In genomic region chr12:118841381-118841922, GRCm38 (mm10) we compare ENCODE assay signal across 33 mouse cellular contexts. TPM values are rescaled to one million over a fixed set of nuclear protein-coding genes. Genes with fewer than 3 reads are reported as not detected.
DNase-seq lines count a peak whose midpoint lies in the region; ATAC-seq and TF ChIP-seq lines count a peak whose summit lies in the region.
"Had no signal": no experiment of that assay in that cellular context is flagged by ENCODE, and none has a peak within 500 bp of the region (broad histone marks: within the 10 kb centered on the region; RNA-seq: fewer than 3 reads in every experiment).

No protein-coding gene starts in this region.

- no peak for TF ChIP-seq CTCF in hindbrain, postnatal 0 days (IDR thresholded peaks at IDR 0.05; ENCODE audit: low read depth)

- no peak overlapping the region for H3K4me3 ChIP-seq in hindbrain, embryonic 10.5 days
- H3K4me3 ChIP-seq in hindbrain, postnatal 0 days (ENCODE audit: low read length), result no peak overlapping the region
- H3K4me3 ChIP-seq in neural tube, embryonic 15.5 days (replicated peaks), result no peak overlapping the region
- no peak overlapping the region for H3K4me3 ChIP-seq in forebrain, embryonic 14.5 days (ENCODE audit: low read depth, low read length)
- no peak overlapping the region for H3K4me3 ChIP-seq in intestine, embryonic 16.5 days (ENCODE audit: low read length)
- H3K4me3 ChIP-seq: embryonic facial prominence, embryonic 15.5 days; hindbrain, embryonic 13.5 days; limb, embryonic 12.5 days; liver, embryonic 15.5 days; neural tube, embryonic 12.5 days; stomach, embryonic 15.5 days had no signal

- no peak overlapping the region for H3K4me2 ChIP-seq in hindbrain, postnatal 0 days (ENCODE audit: low read depth, low read length)
- H3K4me2 ChIP-seq in neural tube, embryonic 15.5 days, result no peak overlapping the region
- 0 out of 2 replicates have a peak overlapping the region, but pooled peaks have one; percentile 7 for H3K4me2 ChIP-seq in forebrain, embryonic 14.5 days (ENCODE audit: low read length)
- no peak overlapping the region for H3K4me2 ChIP-seq in intestine, embryonic 16.5 days (ENCODE audit: low read depth, low read length)
- H3K4me2 ChIP-seq: embryonic facial prominence, embryonic 15.5 days; hindbrain, embryonic 13.5 days; liver, embryonic 15.5 days; lung, embryonic 14.5 days; stomach, embryonic 15.5 days had no signal

- H3K4me1 ChIP-seq in hindbrain, embryonic 10.5 days (replicated peaks), result peaks cover 83% of the 10 kb centered on the region
- no peaks in the 10 kb centered on the region for H3K4me1 ChIP-seq in hindbrain, postnatal 0 days (ENCODE audit: insufficient read depth, low read length)
- H3K4me1 ChIP-seq in neural tube, embryonic 15.5 days, result peaks cover 17% of the 10 kb centered on the region
- H3K4me1 ChIP-seq in forebrain, embryonic 14.5 days (ENCODE audit: control insufficient read depth, insufficient read depth, low read length), result peaks cover 13% of the 10 kb centered on the region; the same call in 1 of the 2 replicates
- peaks cover 9% of the 10 kb centered on the region; the same call in 1 of the 2 replicates for H3K4me1 ChIP-seq in intestine, embryonic 16.5 days (ENCODE audit: control insufficient read depth, insufficient read depth, low read length)
- H3K4me1 ChIP-seq: liver, embryonic 15.5 days had no signal

- no peaks in the 10 kb centered on the region for H3K9me3 ChIP-seq in hindbrain, embryonic 10.5 days
- no peaks in the 10 kb centered on the region for H3K9me3 ChIP-seq in hindbrain, postnatal 0 days (ENCODE audit: low read length)
- no peaks in the 10 kb centered on the region for H3K9me3 ChIP-seq in neural tube, embryonic 15.5 days (replicated peaks)
- H3K9me3 ChIP-seq in forebrain, embryonic 14.5 days (replicated peaks; ENCODE audit: control insufficient read depth, low read length), result no peaks in the 10 kb centered on the region
- no peaks in the 10 kb centered on the region for H3K9me3 ChIP-seq in intestine, embryonic 16.5 days (ENCODE audit: control insufficient read depth, low read length)
- H3K9me3 ChIP-seq: embryonic facial prominence, embryonic 15.5 days; hindbrain, embryonic 13.5 days; limb, embryonic 12.5 days; liver, embryonic 15.5 days; midbrain, embryonic 12.5 days; neural tube, embryonic 12.5 days; stomach, embryonic 15.5 days had no signal

- H3K27me3 ChIP-seq in hindbrain, embryonic 10.5 days (ENCODE audit: insufficient read depth, poor library complexity, severe bottlenecking), result peaks cover 99% of the 10 kb centered on the region
- peaks cover 75% of the 10 kb centered on the region for H3K27me3 ChIP-seq in hindbrain, postnatal 0 days (ENCODE audit: insufficient read depth, low read length)
- H3K27me3 ChIP-seq in neural tube, embryonic 15.5 days (replicated peaks), result peaks cover 80% of the 10 kb centered on the region
- peaks cover 47% of the 10 kb centered on the region for H3K27me3 ChIP-seq in forebrain, embryonic 14.5 days (replicated peaks; ENCODE audit: control insufficient read depth, insufficient read depth, low read length)
- H3K27me3 ChIP-seq in intestine, embryonic 16.5 days (replicated peaks; ENCODE audit: control insufficient read depth, insufficient read depth, low read length), result peaks cover 69% of the 10 kb centered on the region

- H3K9ac ChIP-seq in hindbrain, postnatal 0 days (replicated peaks; ENCODE audit: low read length), result no peak overlapping the region
- H3K9ac ChIP-seq in neural tube, embryonic 15.5 days (replicated peaks), result no peak overlapping the region
- no peak overlapping the region for H3K9ac ChIP-seq in forebrain, embryonic 14.5 days (ENCODE audit: low read length)
- no peak overlapping the region for H3K9ac ChIP-seq in intestine, embryonic 16.5 days (ENCODE audit: low read depth, low read length)
- H3K9ac ChIP-seq: embryonic facial prominence, embryonic 15.5 days; hindbrain, embryonic 13.5 days; limb, embryonic 12.5 days; liver, embryonic 15.5 days; lung, embryonic 14.5 days; midbrain, embryonic 12.5 days; neural tube, embryonic 12.5 days; stomach, embryonic 15.5 days had no signal

- WGBS in hindbrain, embryonic 10.5 days, result 5% methylated on average over 5 of the region's 5 CpGs
- WGBS in hindbrain, postnatal 0 days, result 9% methylated on average over 5 of the region's 5 CpGs
- 8% methylated on average over 5 of the region's 5 CpGs for WGBS in neural tube, embryonic 15.5 days
- WGBS in forebrain, embryonic 14.5 days, result 9% methylated on average over 5 of the region's 5 CpGs
- 5% methylated on average over 5 of the region's 5 CpGs for WGBS in intestine, embryonic 16.5 days

- no peak for ATAC-seq in hindbrain, postnatal 0 days
- ATAC-seq in neural tube, embryonic 15.5 days (ENCODE audit: low FRiP score), result no peak
- ATAC-seq in forebrain, embryonic 14.5 days, result no peak
- no peak for ATAC-seq in intestine, embryonic 16.5 days
- ATAC-seq: activated CD4-positive, CD25-positive, alpha-beta regulatory T cell, adult 4 months had no signal

- peak; percentile 20 for DNase-seq in hindbrain, embryonic 10.5 days (ENCODE audit: low spot score)
- no peak for DNase-seq in hindbrain, postnatal 0 days (ENCODE audit: low spot score)
- DNase-seq in neural tube, embryonic 10.5 days (ENCODE audit: extremely low spot score, low spot score), result peak; percentile 30
- DNase-seq in forebrain, embryonic 14.5 days (ENCODE audit: low spot score), result no peak
- DNase-seq in retina, postnatal 1 day, result peak; percentile 44
- DNase-seq in left cerebral cortex, adult 9 months (ENCODE audit: low spot score in 2 of 2), result no peak
- DNase-seq: adrenal gland, adult 2 months; adrenal gland, postnatal 36 days; B cell, adult 2 months; cerebellum, adult 2 months; heart, postnatal 14 days; kidney, adult 11 months; kidney, postnatal 14 days; layer of hippocampus, adult 9-11 months; right cerebral cortex, postnatal 25 days; thymus, postnatal 14 days had no signal

- peak overlapping the region; percentile 53 for H3K27ac ChIP-seq in hindbrain, embryonic 10.5 days
- H3K27ac ChIP-seq in hindbrain, postnatal 0 days, result no peak overlapping the region
- no peak overlapping the region for H3K27ac ChIP-seq in neural tube, embryonic 15.5 days (replicated peaks)
- H3K27ac ChIP-seq in forebrain, embryonic 14.5 days (ENCODE audit: low read depth, low read length), result no peak overlapping the region
- no peak overlapping the region for H3K27ac ChIP-seq in intestine, embryonic 16.5 days (ENCODE audit: low read length)
- H3K27ac ChIP-seq: embryonic facial prominence, embryonic 15.5 days; hindbrain, embryonic 13.5 days; limb, embryonic 12.5 days; liver, embryonic 15.5 days; midbrain, embryonic 12.5 days; neural tube, embryonic 12.5 days; stomach, embryonic 15.5 days had no signal

- H3K36me3 ChIP-seq in hindbrain, embryonic 10.5 days, result no peaks in the 10 kb centered on the region
- no peaks in the 10 kb centered on the region for H3K36me3 ChIP-seq in hindbrain, postnatal 0 days (ENCODE audit: insufficient read depth, low read length)
- H3K36me3 ChIP-seq in neural tube, embryonic 15.5 days, result no peaks in the 10 kb centered on the region
- H3K36me3 ChIP-seq in forebrain, embryonic 14.5 days (ENCODE audit: control insufficient read depth, insufficient read depth, low read length), result no peaks in the 10 kb centered on the region
- no peaks in the 10 kb centered on the region for H3K36me3 ChIP-seq in intestine, embryonic 16.5 days (ENCODE audit: control insufficient read depth, insufficient read depth, low read length)
- H3K36me3 ChIP-seq: embryonic facial prominence, embryonic 15.5 days; hindbrain, embryonic 13.5 days; limb, embryonic 12.5 days; liver, embryonic 15.5 days; midbrain, embryonic 12.5 days; neural tube, embryonic 12.5 days; stomach, embryonic 15.5 days had no signal

RNA-seq across cellular contexts. Expression of gene Sp8, which starts 4.7 kb away (rescaled TPM):
- 9.1 and 12.0 TPM in 2 replicates for polyA plus RNA-seq in hindbrain, embryonic 10.5 days (2016; fragmentation: Nextera tagmentation; extraction: Ambion mirVana)
- total RNA-seq in hindbrain, postnatal 0 days (2014; rRNA removed), result 3.9 and 4.4 TPM in 2 replicates
- polyA plus RNA-seq in hindbrain, postnatal 0 days (2015; fragmentation: Nextera tagmentation; extraction: Ambion mirVana), result 1.8 and 2.0 TPM in 2 replicates
- polyA plus RNA-seq in neural tube, embryonic 15.5 days (2015; fragmentation: Nextera tagmentation; extraction: Ambion mirVana), result 3.4 and 4.0 TPM in 2 replicates
- polyA plus RNA-seq in forebrain, embryonic 14.5 days (2014; fragmentation: Nextera tagmentation; extraction: Ambion mirVana), result 10.6 and 11.3 TPM in 2 replicates
- not detected in 2 replicates for polyA plus RNA-seq in intestine, embryonic 16.5 days (2015; fragmentation: Nextera tagmentation; extraction: Ambion mirVana)
- total RNA-seq: adrenal gland, adult 2 months; adrenal gland, postnatal 36 days; gastrocnemius, adult 18-20 months; heart, postnatal 14 days; liver, adult 2 months; megakaryocyte progenitor cell, adult 5-6 weeks had no signal
- polyA plus RNA-seq: activated CD4-positive, CD25-positive, alpha-beta regulatory T cell, adult 4 months; adrenal gland, adult 2 months; gonadal fat pad, adult 2 months; heart, embryonic 14.5 days; kidney, embryonic 14.5 days; liver, adult 2 months; liver, embryonic 15.5 days; lung, embryonic 14.5 days; stomach, embryonic 15.5 days had no signal

Comparison
In these comparisons a context has a peak if more than half of its experiments do, and no peak if none do; other contexts are left out.
1. DNase-seq: peak in hindbrain, embryonic 10.5 days (single experiment), neural tube, embryonic 10.5 days (single experiment) and retina, postnatal 1 day (single experiment); none in hindbrain, postnatal 0 days (single experiment), forebrain, embryonic 14.5 days (single experiment) and left cerebral cortex, adult 9 months (0 of 2).